In the genomic region with DNA sequence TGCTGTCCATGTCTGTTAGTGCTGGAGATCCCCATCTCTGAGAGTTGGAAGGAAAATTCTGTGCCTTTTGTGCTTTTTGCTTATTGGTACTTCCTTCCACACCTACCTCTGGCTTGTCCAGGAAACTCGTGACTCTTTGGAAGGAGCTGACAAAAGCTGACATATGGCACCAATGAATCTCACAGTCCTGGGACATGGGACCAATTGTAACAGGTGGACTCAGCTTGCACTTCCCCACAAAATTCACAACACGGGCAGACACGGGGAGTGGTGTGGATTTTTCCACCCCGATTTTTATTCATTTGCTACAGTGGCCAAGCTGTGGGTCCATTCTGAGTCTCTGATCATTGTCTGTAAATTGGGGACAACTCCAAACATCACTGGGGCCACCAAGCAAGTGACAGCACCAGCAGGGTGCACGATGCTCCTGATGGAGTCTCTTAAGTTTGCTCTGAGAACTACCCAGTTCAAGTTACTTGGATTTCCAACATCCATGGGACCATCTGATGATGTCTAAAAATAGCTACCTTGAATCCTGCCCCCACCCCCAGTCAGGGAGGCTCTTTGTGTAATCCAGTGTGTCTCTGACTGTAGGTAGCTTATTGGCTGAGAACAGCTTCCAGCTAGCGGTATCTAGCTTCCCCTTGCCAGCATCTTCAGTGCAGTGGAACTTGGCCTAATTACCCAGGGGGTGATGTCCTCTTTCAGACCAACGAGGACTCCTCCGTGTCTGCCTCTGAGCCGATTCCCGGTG, we compare ENCODE assay signal across 19 mouse cellular contexts.
DNase-seq lines count a peak whose midpoint lies in the region; ATAC-seq and TF ChIP-seq lines count a peak whose summit lies in the region.
"Had no signal": no experiment of that assay in that cellular context is flagged by ENCODE, and none has a peak within 500 bp of the region (broad histone marks: within the 10 kb centered on the region; RNA-seq: fewer than 3 reads in every experiment).

No protein-coding gene starts in this region.

- peak; percentile 45 for DNase-seq in retina, postnatal 1 day
- no peak for DNase-seq in retina, embryonic 14.5 days (ENCODE audit: low spot score)
- peak; percentile 82 for DNase-seq in cerebellum, adult 11-12 months
- peak; percentile 89 for DNase-seq in cerebellum, adult 9-10 months
- DNase-seq in kidney, adult 9 months: no peak
- DNase-seq in left cerebral cortex, adult 2 months (ENCODE audit: extremely low spot score in 1 of 2, low spot score in 2 of 2): no peak
- DNase-seq: adrenal gland, adult 8-10 months; gastrocnemius, adult 2 months; gastrocnemius, postnatal 36 days; heart, adult 11 months; heart, postnatal 36 days; kidney, adult 2 months had no signal

- intact Hi-C loops in left cerebral cortex, adult 2 months (cut with DNase I): no loop called here

- H3K27ac ChIP-seq in left cerebral cortex, adult 2 months: no peak overlapping the region
- H3K27ac ChIP-seq: embryonic facial prominence, embryonic 13.5 days; forebrain, embryonic 12.5 days; gastrocnemius, adult 2 months; heart, embryonic 13.5 days; hindbrain, embryonic 15.5 days had no signal

- ATAC-seq in megakaryocyte-erythroid progenitor cell, adult 5-6 weeks (replicated peaks; ENCODE audit: low FRiP score, low TSS enrichment, poor library complexity, severe bottlenecking): no peak
- ATAC-seq: forebrain, embryonic 16.5 days; intestine, embryonic 16.5 days had no signal

- no peak overlapping the region for H3K4me3 ChIP-seq in left cerebral cortex, adult 2 months
- H3K4me3 ChIP-seq: embryonic facial prominence, embryonic 13.5 days; forebrain, embryonic 12.5 days; gastrocnemius, adult 2 months; heart, embryonic 13.5 days; hindbrain, embryonic 15.5 days had no signal

- TF ChIP-seq CTCF in left cerebral cortex, adult 2 months (IDR thresholded peaks at IDR 0.05): no peak

Comparison
In these comparisons a context has a peak if more than half of its experiments do, and no peak if none do; other contexts are left out.
1. DNase-seq: peak in retina, postnatal 1 day (single experiment), cerebellum, adult 11-12 months (single experiment) and cerebellum, adult 9-10 months (single experiment); none in retina, embryonic 14.5 days (single experiment), kidney, adult 9 months (single experiment) and left cerebral cortex, adult 2 months (0 of 2).